In genomic region chr7:27329326-27329947, GRCm38 (mm10) we compare ENCODE assay signal across 8 mouse cellular contexts. TPM values are rescaled to one million over a fixed set of nuclear protein-coding genes. Genes with fewer than 3 reads are reported as not detected.
A peak's percentile ranks its signal among the peaks of the same experiment; 100 is the strongest.
DNase-seq lines count a peak whose midpoint lies in the region; ATAC-seq and TF ChIP-seq lines count a peak whose summit lies in the region.

No protein-coding gene starts in this region.

- ATAC-seq in embryonic facial prominence, embryonic 13.5 days (ENCODE audit: insufficient number of reproducible peaks, insufficient read depth, low FRiP score, low TSS enrichment, low read depth): peak; percentile 8; the same call in 1 of the 2 replicates
- ATAC-seq in heart, embryonic 14.5 days (ENCODE audit: insufficient number of reproducible peaks, insufficient read depth, low FRiP score, low read depth): no peak
- peak; percentile 16 for ATAC-seq in kidney, postnatal 0 days (replicated peaks; ENCODE audit: low FRiP score, low read depth)
- no peak for ATAC-seq in liver, embryonic 14.5 days (ENCODE audit: insufficient read depth)
- ATAC-seq in stomach, embryonic 16.5 days (ENCODE audit: insufficient read depth, low FRiP score): no peak

- DNase-seq in 416B (ENCODE audit: low read depth): peak; percentile 89
- DNase-seq in adrenal gland, postnatal 10 days: peak; percentile 92
- DNase-seq in kidney, postnatal 0 days (ENCODE audit: low spot score): peak; percentile 90
- DNase-seq in liver, embryonic 14.5 days (ENCODE audit: low read depth in 3 of 3, low spot score in 3 of 3): no peak
- DNase-seq in natural killer cell, adult 2 months (ENCODE audit: low spot score in 2 of 2): peak; percentile 82 to 91

- peak overlapping the region; percentile 24 for H3K4me3 ChIP-seq in embryonic facial prominence, embryonic 13.5 days
- H3K4me3 ChIP-seq in heart, embryonic 14.5 days (ENCODE audit: control insufficient read depth in 1 of 2, insufficient read depth in 1 of 2, low read depth in 1 of 2, low read length in 2 of 2): peak overlapping the region; percentile 10 to 18; a peak in 3 of 4 replicates
- H3K4me3 ChIP-seq in kidney, postnatal 0 days (replicated peaks; ENCODE audit: low read depth, low read length): no peak overlapping the region; the same call in 1 of the 2 replicates
- H3K4me3 ChIP-seq in liver, embryonic 14.5 days (ENCODE audit: insufficient read depth in 1 of 2, low read depth in 2 of 2, low read length in 2 of 2): no peak overlapping the region
- H3K4me3 ChIP-seq in stomach, embryonic 16.5 days (replicated peaks; ENCODE audit: low read length): peak overlapping the region; percentile 75

- H3K9ac ChIP-seq in embryonic facial prominence, embryonic 13.5 days: peak overlapping the region; percentile 33; the same call in 1 of the 2 replicates
- 0 out of 2 replicates have a peak overlapping the region, but pooled peaks have one; percentile 49 for H3K9ac ChIP-seq in heart, embryonic 14.5 days (ENCODE audit: low read length)
- H3K9ac ChIP-seq in kidney, postnatal 0 days (ENCODE audit: low read depth, low read length): peak overlapping the region; percentile 32; the same call in 1 of the 2 replicates
- H3K9ac ChIP-seq in liver, embryonic 14.5 days (replicated peaks): no peak overlapping the region
- H3K9ac ChIP-seq in stomach, embryonic 16.5 days (ENCODE audit: low read length): peak overlapping the region; percentile 54

- H3K36me3 ChIP-seq in embryonic facial prominence, embryonic 13.5 days: peaks cover 10% of the 10 kb centered on the region; the same call in 1 of the 2 replicates
- H3K36me3 ChIP-seq in heart, embryonic 14.5 days (ENCODE audit: control insufficient read depth, insufficient read depth, low read length): peaks cover 20% of the 10 kb centered on the region; the same call in 1 of the 2 replicates
- H3K36me3 ChIP-seq in kidney, postnatal 0 days (ENCODE audit: insufficient read depth, low read length): no peaks in the 10 kb centered on the region
- no peaks in the 10 kb centered on the region for H3K36me3 ChIP-seq in liver, embryonic 14.5 days (replicated peaks; ENCODE audit: control insufficient read depth, insufficient read depth, low read depth)
- H3K36me3 ChIP-seq in stomach, embryonic 16.5 days (ENCODE audit: control insufficient read depth, insufficient read depth, low read length): peaks cover 10% of the 10 kb centered on the region

- peak; percentile 78 for TF ChIP-seq CTCF in kidney, postnatal 0 days (IDR thresholded peaks at IDR 0.05; ENCODE audit: low read depth)
- peak; percentile 76 for TF ChIP-seq CTCF in liver, embryonic 14.5 days (IDR thresholded peaks at IDR 0.05; ENCODE audit: low read depth)

- WGBS in embryonic facial prominence, embryonic 13.5 days: 3% methylated on average over 45 of the region's 45 CpGs
- 5% methylated on average over 45 of the region's 45 CpGs for WGBS in heart, embryonic 14.5 days
- 5% methylated on average over 45 of the region's 45 CpGs for WGBS in kidney, postnatal 0 days
- 3% methylated on average over 44 of the region's 45 CpGs for WGBS in liver, embryonic 14.5 days (ENCODE audit: insufficient replicate concordance)
- 11% methylated on average over 45 of the region's 45 CpGs for WGBS in stomach, embryonic 16.5 days

- no peak overlapping the region for H3K27ac ChIP-seq in embryonic facial prominence, embryonic 13.5 days
- H3K27ac ChIP-seq in heart, embryonic 14.5 days (replicated peaks in 1 of 2; ENCODE audit: control insufficient read depth in 1 of 2, insufficient read depth in 1 of 2, low read depth in 2 of 2, low read length in 2 of 2): no peak overlapping the region
- no peak overlapping the region for H3K27ac ChIP-seq in kidney, postnatal 0 days
- H3K27ac ChIP-seq in liver, embryonic 14.5 days: no peak overlapping the region
- 0 out of 2 replicates have a peak overlapping the region, but pooled peaks have one; percentile 98 for H3K27ac ChIP-seq in stomach, embryonic 16.5 days (ENCODE audit: low read length)

- H3K4me2 ChIP-seq in embryonic facial prominence, embryonic 13.5 days: peak overlapping the region; percentile 93
- H3K4me2 ChIP-seq in heart, embryonic 14.5 days (ENCODE audit: low read length): peak overlapping the region; percentile 61
- H3K4me2 ChIP-seq in kidney, postnatal 0 days (ENCODE audit: low read length): peak overlapping the region; percentile 89
- peak overlapping the region; percentile 19; the same call in 1 of the 2 replicates for H3K4me2 ChIP-seq in liver, embryonic 14.5 days (ENCODE audit: low read depth)
- H3K4me2 ChIP-seq in stomach, embryonic 16.5 days (ENCODE audit: low read depth, low read length): peak overlapping the region; percentile 85

- peaks cover 99% of the 10 kb centered on the region for H3K27me3 ChIP-seq in embryonic facial prominence, embryonic 13.5 days
- H3K27me3 ChIP-seq in heart, embryonic 14.5 days (ENCODE audit: control insufficient read depth, insufficient read depth, low read length): peaks cover 90% of the 10 kb centered on the region
- peaks cover 7% of the 10 kb centered on the region for H3K27me3 ChIP-seq in kidney, postnatal 0 days (ENCODE audit: insufficient read depth, low read length)
- peaks cover 96% of the 10 kb centered on the region for H3K27me3 ChIP-seq in liver, embryonic 14.5 days (ENCODE audit: control insufficient read depth, insufficient read depth, low read length)
- peaks cover 13% of the 10 kb centered on the region for H3K27me3 ChIP-seq in stomach, embryonic 16.5 days (ENCODE audit: control insufficient read depth, insufficient read depth, low read length)

- no peaks in the 10 kb centered on the region for H3K9me3 ChIP-seq in embryonic facial prominence, embryonic 13.5 days
- H3K9me3 ChIP-seq in heart, embryonic 14.5 days (ENCODE audit: control insufficient read depth, low read length): no peaks in the 10 kb centered on the region
- H3K9me3 ChIP-seq in kidney, postnatal 0 days (replicated peaks; ENCODE audit: low read length): no peaks in the 10 kb centered on the region
- H3K9me3 ChIP-seq in liver, embryonic 14.5 days (ENCODE audit: control insufficient read depth, low read length): no peaks in the 10 kb centered on the region
- H3K9me3 ChIP-seq in stomach, embryonic 16.5 days (replicated peaks; ENCODE audit: control insufficient read depth, low read length): no peaks in the 10 kb centered on the region

- H3K4me1 ChIP-seq in embryonic facial prominence, embryonic 13.5 days: peaks cover 64% of the 10 kb centered on the region
- H3K4me1 ChIP-seq in heart, embryonic 14.5 days (ENCODE audit: control insufficient read depth in 2 of 2, insufficient read depth in 2 of 2, low read length in 2 of 2): peaks cover 11 to 44% of the 10 kb centered on the region in 2 experiments; a peak in 3 of 4 replicates
- peaks cover 27% of the 10 kb centered on the region for H3K4me1 ChIP-seq in kidney, postnatal 0 days (replicated peaks; ENCODE audit: insufficient read depth, low read length)
- H3K4me1 ChIP-seq in liver, embryonic 14.5 days (replicated peaks; ENCODE audit: control insufficient read depth in 2 of 2, insufficient read depth in 2 of 2, low read length in 1 of 2): peaks cover 0 to 10% of the 10 kb centered on the region in 2 experiments; a peak in 1 of 4 replicates
- peaks cover 39% of the 10 kb centered on the region for H3K4me1 ChIP-seq in stomach, embryonic 16.5 days (ENCODE audit: control insufficient read depth, insufficient read depth, low read length)

- no peak for TF ChIP-seq EP300 in liver, embryonic 14.5 days (IDR thresholded peaks at IDR 0.05; ENCODE audit: low read depth)

RNA-seq across cellular contexts. Expression of gene Ltbp4, which starts 8.1 kb away (rescaled TPM):
- total RNA-seq in adrenal gland, postnatal 10 days (2021): 100 to 1,000 TPM; 107 to 111 TPM
- 32.0 and 40.3 TPM in 2 replicates for polyA plus RNA-seq in embryonic facial prominence, embryonic 13.5 days (2015; fragmentation: Nextera tagmentation; extraction: Ambion mirVana)
- 47.7 and 55.1 TPM in 2 replicates for polyA plus RNA-seq in heart, embryonic 14.5 days (2014; fragmentation: Nextera tagmentation; extraction: Ambion mirVana)
- 41.7 and 43.8 TPM in 2 replicates for polyA plus RNA-seq in kidney, postnatal 0 days (2015; fragmentation: Nextera tagmentation; extraction: Ambion mirVana)
- 5.2 and 5.5 TPM in 2 replicates for polyA plus RNA-seq in liver, embryonic 14.5 days (2012; rRNA removed)
- 2.5 and 3.0 TPM in 2 replicates for polyA plus RNA-seq in liver, embryonic 14.5 days (2014; fragmentation: Nextera tagmentation; extraction: Ambion mirVana)
- 170 and 202 TPM in 2 replicates for polyA plus RNA-seq in stomach, embryonic 16.5 days (2015; fragmentation: Nextera tagmentation; extraction: Ambion mirVana)

RNA-seq across cellular contexts. Expression of gene Shkbp1, which starts 26.4 kb away (rescaled TPM):
- total RNA-seq in adrenal gland, postnatal 10 days (2021): 10 to 100 TPM; 19.6 to 22.9 TPM
- polyA plus RNA-seq in embryonic facial prominence, embryonic 13.5 days (2015; fragmentation: Nextera tagmentation; extraction: Ambion mirVana): 61.5 and 70.6 TPM in 2 replicates
- polyA plus RNA-seq in heart, embryonic 14.5 days (2014; fragmentation: Nextera tagmentation; extraction: Ambion mirVana): 18.3 and 22.0 TPM in 2 replicates
- polyA plus RNA-seq in kidney, postnatal 0 days (2015; fragmentation: Nextera tagmentation; extraction: Ambion mirVana): 34.1 and 40.2 TPM in 2 replicates
- 19.1 and 24.7 TPM in 2 replicates for polyA plus RNA-seq in liver, embryonic 14.5 days (2012; rRNA removed)
- 11.8 and 15.1 TPM in 2 replicates for polyA plus RNA-seq in liver, embryonic 14.5 days (2014; fragmentation: Nextera tagmentation; extraction: Ambion mirVana)
- polyA plus RNA-seq in stomach, embryonic 16.5 days (2015; fragmentation: Nextera tagmentation; extraction: Ambion mirVana): 41.0 and 41.7 TPM in 2 replicates

RNA-seq across cellular contexts. Expression of gene Gm20479, which starts 27.8 kb away (rescaled TPM):
- 1 to 10 TPM in 1 of 2 experiments, not detected in 1; 2.5 TPM for total RNA-seq in adrenal gland, postnatal 10 days (2021)
- polyA plus RNA-seq in embryonic facial prominence, embryonic 13.5 days (2015; fragmentation: Nextera tagmentation; extraction: Ambion mirVana): not detected in 2 replicates
- polyA plus RNA-seq in heart, embryonic 14.5 days (2014; fragmentation: Nextera tagmentation; extraction: Ambion mirVana): not detected in 2 replicates
- polyA plus RNA-seq in kidney, postnatal 0 days (2015; fragmentation: Nextera tagmentation; extraction: Ambion mirVana): 0.57 TPM in 1 of 2 replicates, not detected in the other
- 0.09 and 0.40 TPM in 2 replicates for polyA plus RNA-seq in liver, embryonic 14.5 days (2012; rRNA removed)
- not detected in 2 replicates for polyA plus RNA-seq in liver, embryonic 14.5 days (2014; fragmentation: Nextera tagmentation; extraction: Ambion mirVana)
- 3.0 TPM in 1 of 2 replicates, not detected in the other for polyA plus RNA-seq in stomach, embryonic 16.5 days (2015; fragmentation: Nextera tagmentation; extraction: Ambion mirVana)

Comparison
In these comparisons a context has a peak if more than half of its experiments do, and no peak if none do; other contexts are left out.
1. DNase-seq: peak in 416B (single experiment), adrenal gland, postnatal 10 days (single experiment), kidney, postnatal 0 days (single experiment) and natural killer cell, adult 2 months (2 of 2); none in liver, embryonic 14.5 days (0 of 3).
2. ATAC-seq: peak in embryonic facial prominence, embryonic 13.5 days (single experiment) and kidney, postnatal 0 days (single experiment); none in heart, embryonic 14.5 days (single experiment), liver, embryonic 14.5 days (single experiment) and stomach, embryonic 16.5 days (single experiment).
3. H3K4me2 ChIP-seq: peak in every context shown above with its lines; median percentile 93 in embryonic facial prominence, embryonic 13.5 days; 89 in kidney, postnatal 0 days; 85 in stomach, embryonic 16.5 days; 61 in heart, embryonic 14.5 days; 19 in liver, embryonic 14.5 days.
4. H3K4me3 ChIP-seq: peak in embryonic facial prominence, embryonic 13.5 days (single experiment), heart, embryonic 14.5 days (2 of 2) and stomach, embryonic 16.5 days (single experiment); none in kidney, postnatal 0 days (single experiment) and liver, embryonic 14.5 days (0 of 2).